Mouse (Mus musculus): ENCODE results near the gene Ifi204.

- TF ChIP-seq POLR2A (IDR thresholded peaks at IDR 0.05; ENCODE audit: extremely low read depth, insufficient read depth, low read length) (no peak), CTCF (IDR thresholded peaks at IDR 0.05; ENCODE audit: extremely low read depth, insufficient read depth, low read length) (no peak)
Measured at GRCm38 (mm10) chr1:173741656-173742055, 25.1 kb downstream of the Ifi204 start, which contains the start of gene Ifi207.

Data from cortical plate, adult 2 months (tissue).